Mouse (Mus musculus): ENCODE measurements around the gene Cyp2d22. TPM values are rescaled to one million over a fixed set of nuclear protein-coding genes. Genes with fewer than 3 reads are reported as not detected.

Gene Cyp2d22
- 31.2 TPM for polyA plus RNA-seq (2014; fragmentation: Illumina TruSeq; extraction: RNeasy Lipid Tissue Mini Kit (QIAGEN cat#74804); ENCODE audit: low read depth, low replicate concordance)

GRCm38 (mm10) chr15:82379871-82380713, at the start of gene Cyp2d22:
Cyp2d22 (minus strand) TSS chr15:82380260.

DNA sequence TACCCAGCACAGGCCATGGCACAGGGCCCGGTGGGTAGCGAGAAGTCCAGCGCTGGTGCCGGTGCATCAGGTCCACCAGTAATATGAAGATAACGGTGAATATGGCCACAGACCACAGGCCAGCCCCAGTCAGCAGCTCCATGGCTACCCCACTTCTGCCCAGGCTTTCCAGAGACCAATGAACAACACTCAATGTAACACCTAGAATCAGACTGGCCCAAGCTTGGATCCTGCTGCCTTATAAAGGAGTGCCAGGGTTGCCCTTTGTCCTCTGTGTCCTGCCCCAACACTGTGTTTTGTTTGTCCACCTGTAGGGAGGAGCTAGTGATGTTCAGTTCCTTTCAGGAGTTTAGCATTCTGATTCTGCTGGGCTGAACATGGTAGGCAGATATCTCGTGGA, 26.9 kb upstream of the Cyp2d22 start, which contains the start of gene Cyp2d10:
TSS of gene Cyp2d10 (minus strand) at position 215 of the 400 bp plus-strand sequence.

DNA sequence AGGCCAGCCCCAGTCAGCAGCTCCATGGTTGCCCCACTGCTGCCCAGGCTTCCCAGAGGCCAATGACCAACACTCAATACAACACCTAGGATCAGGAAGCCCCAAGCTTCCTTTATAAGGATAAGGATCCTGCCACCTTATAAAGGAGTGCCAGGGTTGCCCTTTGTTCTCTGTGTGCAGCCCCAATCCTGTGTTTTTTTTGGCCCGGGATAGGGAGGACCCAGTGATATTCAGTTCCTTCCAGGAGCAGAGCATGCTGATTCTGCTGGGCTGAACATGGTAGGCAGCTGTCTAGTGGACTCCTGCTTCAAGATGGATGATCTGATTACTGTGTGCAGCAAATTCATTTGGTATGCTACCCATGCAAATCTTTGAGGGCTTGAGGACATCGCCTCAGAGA, 13.9 kb upstream of the Cyp2d22 start, which contains the start of gene Cyp2d11:
TSS of gene Cyp2d11 (minus strand) at position 101 of the 400 bp plus-strand sequence.

GRCm38 (mm10) chr15:82354126-82354945, 25.7 kb downstream of the Cyp2d22 start, which contains the start of gene Ndufa6:
Ndufa6 (minus strand) TSS chr15:82354322.

GRCm38 (mm10) chr15:82338593-82339112, 41.4 kb downstream of the Cyp2d22 start, which contains the start of the genes Naga, Pheta2 and Smdt1:
Naga (minus strand) TSS chr15:82338925.
Pheta2 (plus strand) TSS chr15:82338942.
Smdt1 (plus strand) TSS chr15:82338959.

Other genes starting within 250 kb of the Cyp2d22 start
- gene Srebf2, start 233.1 kb downstream of the Cyp2d22 start, polyA plus RNA-seq (2014; fragmentation: Illumina TruSeq; extraction: RNeasy Lipid Tissue Mini Kit (QIAGEN cat#74804); ENCODE audit: low read depth, low replicate concordance), result 73.8 TPM
- not detected for gene Shisa8, start 167.4 kb downstream of the Cyp2d22 start, polyA plus RNA-seq (2014; fragmentation: Illumina TruSeq; extraction: RNeasy Lipid Tissue Mini Kit (QIAGEN cat#74804); ENCODE audit: low read depth, low replicate concordance)
- not detected for gene Tnfrsf13c, start 155.9 kb downstream of the Cyp2d22 start, polyA plus RNA-seq (2014; fragmentation: Illumina TruSeq; extraction: RNeasy Lipid Tissue Mini Kit (QIAGEN cat#74804); ENCODE audit: low read depth, low replicate concordance)
- 2.5 TPM for gene Cenpm, start 135.5 kb downstream of the Cyp2d22 start, polyA plus RNA-seq (2014; fragmentation: Illumina TruSeq; extraction: RNeasy Lipid Tissue Mini Kit (QIAGEN cat#74804); ENCODE audit: low read depth, low replicate concordance)
- gene 1500009C09Rik, start 127.9 kb downstream of the Cyp2d22 start, polyA plus RNA-seq (2014; fragmentation: Illumina TruSeq; extraction: RNeasy Lipid Tissue Mini Kit (QIAGEN cat#74804); ENCODE audit: low read depth, low replicate concordance), result not detected
- 3.4 TPM for gene Sept3, start 105.4 kb downstream of the Cyp2d22 start, polyA plus RNA-seq (2014; fragmentation: Illumina TruSeq; extraction: RNeasy Lipid Tissue Mini Kit (QIAGEN cat#74804); ENCODE audit: low read depth, low replicate concordance)
- 0.87 TPM for gene Wbp2nl, start 81.3 kb downstream of the Cyp2d22 start, polyA plus RNA-seq (2014; fragmentation: Illumina TruSeq; extraction: RNeasy Lipid Tissue Mini Kit (QIAGEN cat#74804); ENCODE audit: low read depth, low replicate concordance)
- gene Naga, start 41.3 kb downstream of the Cyp2d22 start, polyA plus RNA-seq (2014; fragmentation: Illumina TruSeq; extraction: RNeasy Lipid Tissue Mini Kit (QIAGEN cat#74804); ENCODE audit: low read depth, low replicate concordance), result 90.8 TPM
- gene Pheta2, start 41.3 kb downstream of the Cyp2d22 start, polyA plus RNA-seq (2014; fragmentation: Illumina TruSeq; extraction: RNeasy Lipid Tissue Mini Kit (QIAGEN cat#74804); ENCODE audit: low read depth, low replicate concordance), result 1.4 TPM
- gene Smdt1, start 41.3 kb downstream of the Cyp2d22 start, polyA plus RNA-seq (2014; fragmentation: Illumina TruSeq; extraction: RNeasy Lipid Tissue Mini Kit (QIAGEN cat#74804); ENCODE audit: low read depth, low replicate concordance), result 191 TPM
- gene Ndufa6, start 25.9 kb downstream of the Cyp2d22 start, polyA plus RNA-seq (2014; fragmentation: Illumina TruSeq; extraction: RNeasy Lipid Tissue Mini Kit (QIAGEN cat#74804); ENCODE audit: low read depth, low replicate concordance), result 283 TPM
- not detected for gene Cyp2d11, start 13.8 kb upstream of the Cyp2d22 start, polyA plus RNA-seq (2014; fragmentation: Illumina TruSeq; extraction: RNeasy Lipid Tissue Mini Kit (QIAGEN cat#74804); ENCODE audit: low read depth, low replicate concordance)
- not detected for gene Cyp2d10, start 26.9 kb upstream of the Cyp2d22 start, polyA plus RNA-seq (2014; fragmentation: Illumina TruSeq; extraction: RNeasy Lipid Tissue Mini Kit (QIAGEN cat#74804); ENCODE audit: low read depth, low replicate concordance)
- 1.6 TPM for gene Cyp2d9, start 53.2 kb upstream of the Cyp2d22 start, polyA plus RNA-seq (2014; fragmentation: Illumina TruSeq; extraction: RNeasy Lipid Tissue Mini Kit (QIAGEN cat#74804); ENCODE audit: low read depth, low replicate concordance)
- not detected for gene Cyp2d12, start 174.8 kb upstream of the Cyp2d22 start, polyA plus RNA-seq (2014; fragmentation: Illumina TruSeq; extraction: RNeasy Lipid Tissue Mini Kit (QIAGEN cat#74804); ENCODE audit: low read depth, low replicate concordance)
- gene Cyp2d34, start 240.7 kb upstream of the Cyp2d22 start, polyA plus RNA-seq (2014; fragmentation: Illumina TruSeq; extraction: RNeasy Lipid Tissue Mini Kit (QIAGEN cat#74804); ENCODE audit: low read depth, low replicate concordance), result not detected